In the genomic region with DNA sequence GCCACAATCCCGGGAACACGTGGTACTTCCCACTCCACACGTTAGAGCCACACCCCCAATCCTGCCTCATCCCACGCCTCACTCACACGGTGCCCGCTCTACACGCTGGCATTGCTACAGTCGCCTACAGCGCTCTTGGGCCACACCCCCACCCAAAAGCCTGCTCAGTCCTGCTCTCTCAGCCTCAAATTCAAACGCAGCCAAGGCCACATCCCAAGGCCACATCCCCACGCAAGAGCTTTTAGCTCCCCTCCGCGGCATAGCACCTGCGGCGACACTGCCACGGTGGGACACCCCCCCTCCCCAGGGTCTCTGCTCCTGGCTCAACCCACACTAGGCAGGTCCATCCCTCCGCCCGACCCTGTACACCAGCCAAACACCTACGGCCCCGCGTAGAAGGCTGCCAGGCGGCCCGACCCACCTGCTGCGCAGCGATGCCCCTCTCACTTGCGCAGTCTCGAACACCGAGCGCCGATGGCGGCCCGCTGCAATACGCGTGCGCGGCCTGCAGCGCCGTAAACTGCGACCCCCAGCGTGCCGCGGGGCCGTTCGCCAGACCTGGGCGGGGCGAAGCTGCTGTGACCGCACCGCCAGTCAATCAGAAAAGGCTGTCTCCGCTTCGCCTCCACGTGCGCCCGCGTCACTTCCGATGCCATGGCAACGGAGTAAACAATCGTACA, we compare ENCODE assay signal across 9 mouse cellular contexts. TPM values are rescaled to one million over a fixed set of nuclear protein-coding genes. Genes with fewer than 3 reads are reported as not detected.
A peak's percentile ranks its signal among the peaks of the same experiment; 100 is the strongest.
DNase-seq lines count a peak whose midpoint lies in the region; ATAC-seq lines count a peak whose summit lies in the region.
"Had no signal": no experiment of that assay in that cellular context is flagged by ENCODE, and none has a peak within 500 bp of the region (broad histone marks: within the 10 kb centered on the region; RNA-seq: fewer than 3 reads in every experiment).

No protein-coding gene starts in this region.

- H3K36me3 ChIP-seq in intestine, embryonic 16.5 days (ENCODE audit: control insufficient read depth, insufficient read depth, low read length): no peaks in the 10 kb centered on the region
- peaks cover 2% of the 10 kb centered on the region for H3K36me3 ChIP-seq in midbrain, embryonic 10.5 days

- H3K27ac ChIP-seq in intestine, embryonic 16.5 days (ENCODE audit: low read length): peak overlapping the region; percentile 41; the same call in 1 of the 2 replicates
- H3K27ac ChIP-seq in midbrain, embryonic 10.5 days (replicated peaks): peak overlapping the region; percentile 84

- peak; percentile 96 for ATAC-seq in intestine, embryonic 16.5 days

- peak overlapping the region; percentile 69 for H3K4me3 ChIP-seq in intestine, embryonic 16.5 days (ENCODE audit: low read length)
- peak overlapping the region; percentile 69 for H3K4me3 ChIP-seq in midbrain, embryonic 10.5 days
- H3K4me3 ChIP-seq: myocyte had no signal

- under 1% methylated on average over 57 of the region's 57 CpGs for WGBS in intestine, embryonic 16.5 days
- 1% methylated on average over 57 of the region's 57 CpGs for WGBS in midbrain, embryonic 10.5 days

- intact Hi-C loops in left cerebral cortex, postnatal 4 days (cut with DNase I): no loop called here

- H3K4me2 ChIP-seq in intestine, embryonic 16.5 days (ENCODE audit: low read depth, low read length): peak overlapping the region; percentile 99

- H3K4me1 ChIP-seq in intestine, embryonic 16.5 days (ENCODE audit: control insufficient read depth, insufficient read depth, low read length): no peaks in the 10 kb centered on the region; the same call in 1 of the 2 replicates
- peaks cover 16% of the 10 kb centered on the region for H3K4me1 ChIP-seq in midbrain, embryonic 10.5 days

- peak; percentile 67 for DNase-seq in adrenal gland, adult 8-10 months
- peak; percentile 90 for DNase-seq in embryo, embryonic 10.5 days (ENCODE audit: low spot score)
- peak; percentile 60 to 77 for DNase-seq in gastrocnemius, postnatal 4 days (ENCODE audit: low spot score in 2 of 2)
- peak; percentile 93 for DNase-seq in left cerebral cortex, postnatal 4 days
- peak; percentile 90 for DNase-seq in midbrain, embryonic 10.5 days (ENCODE audit: low spot score)
- peak; percentile 94 for DNase-seq in right cerebral cortex, postnatal 4 days
- DNase-seq in urinary bladder, postnatal 4 days (ENCODE audit: low spot score in 2 of 2): peak; percentile 77 to 84

- no peaks in the 10 kb centered on the region for H3K9me3 ChIP-seq in intestine, embryonic 16.5 days (ENCODE audit: control insufficient read depth, low read length)
- no peaks in the 10 kb centered on the region for H3K9me3 ChIP-seq in midbrain, embryonic 10.5 days (replicated peaks)

- no peaks in the 10 kb centered on the region for H3K27me3 ChIP-seq in intestine, embryonic 16.5 days (replicated peaks; ENCODE audit: control insufficient read depth, insufficient read depth, low read length)
- H3K27me3 ChIP-seq in midbrain, embryonic 10.5 days (ENCODE audit: low read depth, poor library complexity, severe bottlenecking): no peaks in the 10 kb centered on the region

- H3K9ac ChIP-seq in intestine, embryonic 16.5 days (ENCODE audit: low read depth, low read length): peak overlapping the region; percentile 79

RNA-seq across cellular contexts. Expression of gene Zscan18, which starts 23.1 kb away (rescaled TPM):
- total RNA-seq in adrenal gland, adult 8-10 months (2022): 1 to 10 TPM; 6.0 to 7.8 (median 7.3) TPM
- total RNA-seq in gastrocnemius, postnatal 4 days (2021): 1 to 10 TPM; 7.5 to 7.8 TPM
- 3.4 and 4.0 TPM in 2 replicates for polyA plus RNA-seq in intestine, embryonic 16.5 days (2015; fragmentation: Nextera tagmentation; extraction: Ambion mirVana)
- 10 to 100 TPM; 28.0 to 32.9 TPM for total RNA-seq in left cerebral cortex, postnatal 4 days (2021)
- polyA plus RNA-seq in midbrain, embryonic 10.5 days (2016; fragmentation: Nextera tagmentation; extraction: Ambion mirVana): 10.4 and 13.7 TPM in 2 replicates

RNA-seq across cellular contexts. Expression of gene Zfp329, which starts 38.4 kb away (rescaled TPM):
- 10 to 100 TPM; 10.8 to 15.6 (median 13.4) TPM for total RNA-seq in adrenal gland, adult 8-10 months (2022)
- total RNA-seq in gastrocnemius, postnatal 4 days (2021): 10 to 100 TPM in 1 of 2 experiments, 1 to 10 TPM in 1; 9.5 to 11.6 TPM
- polyA plus RNA-seq in intestine, embryonic 16.5 days (2015; fragmentation: Nextera tagmentation; extraction: Ambion mirVana): 8.4 and 8.8 TPM in 2 replicates
- 10 to 100 TPM; 25.9 to 26.3 TPM for total RNA-seq in left cerebral cortex, postnatal 4 days (2021)
- polyA plus RNA-seq in midbrain, embryonic 10.5 days (2016; fragmentation: Nextera tagmentation; extraction: Ambion mirVana): 17.3 and 20.4 TPM in 2 replicates

RNA-seq across cellular contexts. Expression of gene Vmn2r56, which starts 45.5 kb away (rescaled TPM):
- total RNA-seq in adrenal gland, adult 8-10 months (2022): under 1 TPM in 1 of 4 experiments, not detected in 3; 0.06 TPM
- total RNA-seq in gastrocnemius, postnatal 4 days (2021): not detected
- polyA plus RNA-seq in intestine, embryonic 16.5 days (2015; fragmentation: Nextera tagmentation; extraction: Ambion mirVana): not detected in 2 replicates
- total RNA-seq in left cerebral cortex, postnatal 4 days (2021): under 1 TPM in 1 of 2 experiments, not detected in 1; 0.06 TPM
- not detected in 2 replicates for polyA plus RNA-seq in midbrain, embryonic 10.5 days (2016; fragmentation: Nextera tagmentation; extraction: Ambion mirVana)
- polyA plus RNA-seq: myocyte had no signal

RNA-seq across cellular contexts. Expression of gene Zfp110, which starts 54.3 kb away (rescaled TPM):
- total RNA-seq in adrenal gland, adult 8-10 months (2022): 10 to 100 TPM; 23.0 to 30.1 (median 25.8) TPM
- 10 to 100 TPM; 19.5 to 20.3 TPM for total RNA-seq in gastrocnemius, postnatal 4 days (2021)
- polyA plus RNA-seq in intestine, embryonic 16.5 days (2015; fragmentation: Nextera tagmentation; extraction: Ambion mirVana): 27.1 and 27.7 TPM in 2 replicates
- 10 to 100 TPM; 20.7 to 22.7 TPM for total RNA-seq in left cerebral cortex, postnatal 4 days (2021)
- 28.3 and 34.0 TPM in 2 replicates for polyA plus RNA-seq in midbrain, embryonic 10.5 days (2016; fragmentation: Nextera tagmentation; extraction: Ambion mirVana)

Comparison
In these comparisons a context has a peak if more than half of its experiments do, and no peak if none do; other contexts are left out.
1. Peak in every context shown above with its lines: DNase-seq, ATAC-seq, H3K4me3 ChIP-seq and H3K27ac ChIP-seq.